Mouse (Mus musculus) testis, adult 2 months (tissue): ENCODE data around the gene Crabp2.

ENCODE experiments used
- CTCF ChIP-seq: fragments of 200-500 bp; IDR thresholded peaks from 2 replicates; pipeline ENCODE4 v1.5.1; 2012; ENCODE audit warnings: low read depth, mild to moderate bottlenecking, inconsistent platforms, low read length, moderate library complexity; ENCODE audit not compliant: control insufficient read depth, insufficient read depth, insufficient replicate concordance
- POLR2A ChIP-seq: fragments of 200-500 bp; IDR thresholded peaks from 2 replicates; pipeline ENCODE4 v1.6.1; 2012; ENCODE audit warnings: low read depth, mild to moderate bottlenecking, inconsistent platforms, low read length, moderate library complexity; ENCODE audit not compliant: control insufficient read depth

DNA sequence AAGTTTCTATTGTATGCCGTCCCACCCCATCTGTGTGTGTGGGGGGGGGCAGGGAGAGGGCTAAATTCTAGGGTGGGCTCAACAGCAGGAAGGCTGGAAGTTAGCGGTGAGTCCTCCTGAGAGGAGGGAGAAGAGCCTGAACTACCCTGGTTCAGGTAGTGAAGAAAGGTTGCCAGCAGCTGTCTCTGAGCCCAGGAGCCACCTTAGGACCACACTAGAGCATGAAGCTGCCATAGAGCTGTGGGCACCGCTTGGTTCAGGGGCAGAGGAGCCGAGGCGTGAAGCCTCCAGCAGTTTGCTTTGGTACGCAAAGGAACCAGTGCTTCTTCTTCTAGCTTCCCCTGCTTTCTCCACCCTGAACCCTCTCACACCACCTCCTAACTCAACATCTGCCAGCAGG is 35.2 kb downstream of the Crabp2 start:
- TF ChIP-seq CTCF: no peak
- no peak for TF ChIP-seq POLR2A
